Mouse (Mus musculus) intestine, embryonic 14.5 days (tissue): ENCODE results near the gene Tgfbrap1. TPM values are rescaled to one million over a fixed set of nuclear protein-coding genes. Genes with fewer than 3 reads are reported as not detected.
"Not testable (repeated sequence)": the region's sequence is repeated elsewhere in the genome, so short reads cannot be mapped to it uniquely, and the experiment has no call there.

Experiments
- ATAC-seq: fragments of 200-750 bp; cut with Nextera tagmentation; replicated peaks from 2 replicates; pipeline ENCODE4 v1.8.0; 2017; ENCODE audit warnings: low read depth, moderate number of reproducible peaks, moderate TSS enrichment, moderate library complexity; ENCODE audit not compliant: low FRiP score, low TSS enrichment
- DNase-seq: peaks from one replicate; pipeline ENCODE4 v3.0.0-alpha.2; 2018; ENCODE audit warnings: low spot score
- H3K27ac ChIP-seq: fragments of 300-500 bp; sonication (generic); 2 replicates; pipeline ENCODE4 v1.5.1; 2014; ENCODE audit warnings: low read depth, mild to moderate bottlenecking, control low read depth
- H3K27me3 ChIP-seq: fragments of 300-500 bp; sonication (generic); replicated peaks from 2 replicates; pipeline ENCODE4 v1.6.1; 2014; ENCODE audit warnings: low read length, control low read depth; ENCODE audit not compliant: control insufficient read depth, insufficient read depth
- H3K36me3 ChIP-seq: fragments of 300-500 bp; sonication (generic); 2 replicates; pipeline ENCODE4 v1.6.1; 2014; ENCODE audit warnings: low read length, control low read depth; ENCODE audit not compliant: control insufficient read depth, insufficient read depth
- H3K4me1 ChIP-seq: fragments of 300-500 bp; sonication (generic); replicated peaks from 2 replicates; pipeline ENCODE4 v1.6.1; 2014; ENCODE audit warnings: low read length, control low read depth, mixed read lengths; ENCODE audit not compliant: control insufficient read depth, insufficient read depth
- H3K4me2 ChIP-seq: fragments of 300-500 bp; sonication (generic); 2 replicates; pipeline ENCODE4 v1.6.1; 2014; ENCODE audit warnings: low read length
- H3K4me3 ChIP-seq: fragments of 300-500 bp; sonication (generic); 2 replicates; pipeline ENCODE4 v1.5.1; 2014; ENCODE audit warnings: low read depth, low read length, control low read depth, mixed read lengths
- H3K9ac ChIP-seq: fragments of 300-500 bp; sonication (generic); 2 replicates; pipeline ENCODE4 v1.6.1; 2014; ENCODE audit warnings: mild to moderate bottlenecking, low read length
- H3K9me3 ChIP-seq: fragments of 300-500 bp; sonication (generic); 2 replicates; pipeline ENCODE4 v1.6.1; 2016; ENCODE audit warnings: low read length, control low read depth; ENCODE audit not compliant: control insufficient read depth
- WGBS: fragments of 180-500 bp; shearing (Covaris S2); extraction: QIAGEN DNeasy Blood & Tissue Kit; methylation state at CpG from one replicate; pipeline ENCODE4 v1.1.7; 2014; 5-methylcytosine and 5-hydroxymethylcytosine counted together
- microRNA-seq: library from miRNA; unstranded; fragments of <30 nt; microRNA quantifications from one replicate; pipeline ENCODE4, GENCODE M21; 2016
- polyA plus RNA-seq: library from polyadenylated mRNA; unstranded; fragments of >200 nt; fragmentation: Nextera tagmentation; extraction: Ambion mirVana; gene quantifications from 2 replicates; pipeline ENCODE4 v1.2.1, GENCODE M21; 2014

The Tgfbrap1 gene
- polyA plus RNA-seq, 1 experiment from 2014 or later: 12.6 TPM

GRCm38 (mm10) chr1:43042271-43042670, 56.2 kb downstream of the Tgfbrap1 start:
- Histone ChIP-seq H3K4me3 (no peak overlapping the region), H3K4me2 (no peak overlapping the region), H3K4me1 (0 out of 2 replicates have a peak, but pooled peaks cover 4% of the 10 kb centered on the region), H3K36me3 (no peaks in the 10 kb centered on the region), H3K27ac (no peak overlapping the region), H3K9me3 (no peaks in the 10 kb centered on the region), H3K9ac (no peak overlapping the region), H3K27me3 (no peaks in the 10 kb centered on the region)
- no peak for DNase-seq
- WGBS: 31% methylated on average over 6 of the region's 6 CpGs
- ATAC-seq: no peak

- 86% methylated on average over 7 of the region's 7 CpGs for WGBS
- H3K9me3 ChIP-seq: no peaks in the 10 kb centered on the region
- ATAC-seq: no peak
- DNase-seq: no peak
- H3K4me2 ChIP-seq: no peak overlapping the region
- H3K27me3 ChIP-seq: no peaks in the 10 kb centered on the region
- no peak overlapping the region for H3K27ac ChIP-seq
- no peak overlapping the region for H3K9ac ChIP-seq
- H3K36me3 ChIP-seq: no peaks in the 10 kb centered on the region
- H3K4me3 ChIP-seq: no peak overlapping the region
- H3K4me1 ChIP-seq: no peaks in the 10 kb centered on the region
Observed at GRCm38 (mm10) chr1:43036014-43036413, 62.4 kb downstream of the Tgfbrap1 start.

- H3K9ac ChIP-seq, H3K4me2 ChIP-seq, DNase-seq, H3K27me3 ChIP-seq, ATAC-seq, H3K9me3 ChIP-seq, H3K4me1 ChIP-seq, H3K36me3 ChIP-seq, H3K27ac ChIP-seq, H3K4me3 ChIP-seq: not testable (repeated sequence)
- 87% methylated on average over 7 of the region's 7 CpGs for WGBS
Observed at GRCm38 (mm10) chr1:43015153-43015685, 83.2 kb downstream of the Tgfbrap1 start.

GRCm38 (mm10) chr1:43010461-43010860, 88.0 kb downstream of the Tgfbrap1 start:
- Histone ChIP-seq H3K36me3 (no peaks in the 10 kb centered on the region), H3K4me2 (no peak overlapping the region), H3K4me3 (no peak overlapping the region), H3K9me3 (no peaks in the 10 kb centered on the region), H3K27me3 (no peaks in the 10 kb centered on the region), H3K27ac (no peak overlapping the region), H3K4me1 (no peaks in the 10 kb centered on the region), H3K9ac (no peak overlapping the region)
- ATAC-seq: no peak
- 93% methylated on average over 4 of the region's 4 CpGs for WGBS
- no peak for DNase-seq

GRCm38 (mm10) chr1:43006524-43006923, 91.9 kb downstream of the Tgfbrap1 start:
- 74% methylated on average over 4 of the region's 4 CpGs for WGBS
- no peaks in the 10 kb centered on the region for H3K4me1 ChIP-seq
- no peak for ATAC-seq

GRCm38 (mm10) chr1:43006051-43006514, 92.4 kb downstream of the Tgfbrap1 start:
- H3K9me3 ChIP-seq: no peaks in the 10 kb centered on the region
- no peak overlapping the region for H3K27ac ChIP-seq
- no peaks in the 10 kb centered on the region for H3K36me3 ChIP-seq
- DNase-seq (no peak), ATAC-seq (no peak)
- 68% methylated on average over 13 of the region's 13 CpGs for WGBS
- H3K4me1 ChIP-seq: no peaks in the 10 kb centered on the region
- H3K4me2 ChIP-seq: no peak overlapping the region
- H3K9ac ChIP-seq: no peak overlapping the region
- H3K4me3 ChIP-seq: no peak overlapping the region
- no peaks in the 10 kb centered on the region for H3K27me3 ChIP-seq

More at GRCm38 (mm10) chr1:43006524-43006923, 91.9 kb downstream of the Tgfbrap1 start:
- no peaks in the 10 kb centered on the region for H3K27me3 ChIP-seq
- no peak overlapping the region for H3K27ac ChIP-seq
- no peaks in the 10 kb centered on the region for H3K36me3 ChIP-seq
- H3K4me2 ChIP-seq: no peak overlapping the region
- H3K9ac ChIP-seq: no peak overlapping the region
- no peak overlapping the region for H3K4me3 ChIP-seq
- no peak for DNase-seq
- H3K9me3 ChIP-seq: no peaks in the 10 kb centered on the region

Small RNAs within 50 kb of the gene (microRNA-seq; reads per million reads assigned to microRNA genes)
- gene Gm24001: not detected

Other genes with a start within 250 kb of the Tgfbrap1 start
- 57.9 and 62.4 TPM in 2 replicates for gene Mrps9, start 247.4 kb downstream of the Tgfbrap1 start, polyA plus RNA-seq
- gene Gpr45, start 145.8 kb downstream of the Tgfbrap1 start, polyA plus RNA-seq: 6.4 and 7.0 TPM in 2 replicates
- gene AI597479, start 73 bp upstream of the Tgfbrap1 start, polyA plus RNA-seq: 24.0 and 28.3 TPM in 2 replicates
- gene Fhl2, start 98.3 kb upstream of the Tgfbrap1 start, polyA plus RNA-seq: 60.5 and 70.1 TPM in 2 replicates